ENCODE assay signal across 1 mouse cellular context in the genomic region with DNA sequence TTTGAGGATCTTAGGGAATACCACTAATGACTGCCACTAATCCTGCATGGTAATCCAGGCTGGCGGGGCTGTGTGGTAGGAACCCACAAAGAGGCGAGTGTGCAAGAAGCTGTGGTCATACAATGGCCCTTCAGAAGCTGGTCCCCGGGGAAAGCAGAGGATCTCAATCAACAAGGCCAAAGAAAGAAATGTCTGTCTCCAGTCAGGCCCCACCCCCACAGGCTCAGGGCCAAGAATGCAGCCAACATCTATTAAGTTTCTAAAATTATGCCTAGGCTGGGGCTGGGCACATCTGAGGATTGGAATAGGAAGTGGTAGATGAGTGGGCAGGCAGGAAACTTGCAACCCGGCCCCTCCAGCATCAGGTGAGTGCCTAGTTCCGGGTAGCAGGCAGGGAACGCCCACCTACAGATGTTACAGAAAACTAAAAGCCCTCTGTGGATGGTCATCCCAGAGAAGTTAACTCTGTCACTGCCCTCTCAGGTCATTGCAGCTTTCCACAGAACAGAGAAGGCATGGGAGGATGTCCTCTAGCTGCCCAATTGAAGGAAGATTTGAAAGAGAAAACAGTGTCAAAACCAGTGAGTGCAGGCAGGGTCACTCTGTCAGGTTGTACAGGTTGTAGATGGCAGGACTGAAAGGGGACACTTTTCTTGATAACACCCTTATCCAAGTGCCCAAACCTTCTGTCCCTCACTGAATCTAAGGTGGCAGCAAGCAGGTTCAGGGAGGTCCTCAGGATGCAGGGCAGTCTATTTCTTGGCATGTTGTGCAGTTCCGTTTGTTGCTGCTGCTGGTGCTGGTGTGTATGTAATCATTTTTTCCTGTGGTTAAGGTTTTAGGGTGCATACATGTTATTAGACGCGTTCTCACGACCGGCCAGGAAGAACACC.
TF ChIP-seq lines count a peak whose summit lies in the region.

No protein-coding gene starts in this region.

TF ChIP-seq in CH12.LX, 34 proteins besides CTCF, POLR2A, EP300 and RAD21:
- TF ChIP-seq CHD1 (IDR thresholded peaks at IDR 0.05; ENCODE audit: low read depth, low read length) (no peak), E2F4 (IDR thresholded peaks at IDR 0.05; ENCODE audit: insufficient replicate concordance, low read depth, low read length) (no peak), USF2 (conservative IDR thresholded peaks at IDR 0.05; ENCODE audit: low read depth, low read length) (no peak), SIN3A (IDR thresholded peaks at IDR 0.05; ENCODE audit: low read length) (peak; percentile 83), SMC3 (IDR thresholded peaks at IDR 0.05; ENCODE audit: low read depth, low read length) (peak; percentile 20), MAX (IDR thresholded peaks at IDR 0.05; ENCODE audit: low read length) (0 out of 2 replicates have a peak, but pooled peaks have one; percentile 28), USF1 (IDR thresholded peaks at IDR 0.05; ENCODE audit: low read depth, low read length) (peak; percentile 36; the same call in 1 of the 2 replicates), MXI1 (IDR thresholded peaks at IDR 0.05; ENCODE audit: low read depth, low read length) (no peak; the same call in 1 of the 2 replicates), IRF4 (IDR thresholded peaks at IDR 0.05; ENCODE audit: low read depth, low read length) (peak; percentile 87), NELFE (IDR thresholded peaks at IDR 0.05; ENCODE audit: low read depth, low read length) (no peak), JUN (IDR thresholded peaks at IDR 0.05; ENCODE audit: insufficient read depth, low read depth, low read length) (peak; percentile 43; the same call in 1 of the 2 replicates), MAZ (IDR thresholded peaks at IDR 0.05; ENCODE audit: low read depth, low read length) (peak; percentile 75; the same call in 1 of the 2 replicates), MEF2A (IDR thresholded peaks at IDR 0.05; ENCODE audit: borderline replicate concordance, low read depth, low read length) (peak; percentile 97), KAT2A (IDR thresholded peaks at IDR 0.05; ENCODE audit: insufficient replicate concordance, low read length) (0 out of 2 replicates have a peak, but pooled peaks have one; percentile 59), TBP (conservative IDR thresholded peaks at IDR 0.05; ENCODE audit: low read depth, low read length) (no peak), TCF12 (IDR thresholded peaks at IDR 0.05; ENCODE audit: low read depth, low read length) (peak; percentile 96), ELF1 (IDR thresholded peaks at IDR 0.05; ENCODE audit: low read depth, low read length) (peak; percentile 98), ZMIZ1 (IDR thresholded peaks at IDR 0.05; ENCODE audit: low read depth, low read length) (peak; percentile 46; the same call in 1 of the 2 replicates), CHD2 (IDR thresholded peaks at IDR 0.05; ENCODE audit: low read length) (peak; percentile 91), JUND (conservative IDR thresholded peaks at IDR 0.05; ENCODE audit: low read depth, low read length) (peak; percentile 6; the same call in 1 of the 2 replicates), BHLHE40 (IDR thresholded peaks at IDR 0.05; ENCODE audit: low read depth, low read length) (peak; percentile 90), MAFK (IDR thresholded peaks at IDR 0.05; ENCODE audit: insufficient replicate concordance, low read length) (peak; percentile 60; the same call in 1 of the 2 replicates), ETS1 (conservative IDR thresholded peaks at IDR 0.05; ENCODE audit: low read depth, low read length) (peak; percentile 96), PAX5 (IDR thresholded peaks at IDR 0.05; ENCODE audit: low read length) (no peak), ZC3H11A (IDR thresholded peaks at IDR 0.05; ENCODE audit: low read depth, low read length) (no peak), RCOR1 (conservative IDR thresholded peaks at IDR 0.05; ENCODE audit: low read depth, low read length) (no peak; the same call in 1 of the 2 replicates), HCFC1 (IDR thresholded peaks at IDR 0.05; ENCODE audit: low read depth, low read length) (peak; percentile 69)
